23 mouse cellular contexts compared by ENCODE assay signal in the genomic region with DNA sequence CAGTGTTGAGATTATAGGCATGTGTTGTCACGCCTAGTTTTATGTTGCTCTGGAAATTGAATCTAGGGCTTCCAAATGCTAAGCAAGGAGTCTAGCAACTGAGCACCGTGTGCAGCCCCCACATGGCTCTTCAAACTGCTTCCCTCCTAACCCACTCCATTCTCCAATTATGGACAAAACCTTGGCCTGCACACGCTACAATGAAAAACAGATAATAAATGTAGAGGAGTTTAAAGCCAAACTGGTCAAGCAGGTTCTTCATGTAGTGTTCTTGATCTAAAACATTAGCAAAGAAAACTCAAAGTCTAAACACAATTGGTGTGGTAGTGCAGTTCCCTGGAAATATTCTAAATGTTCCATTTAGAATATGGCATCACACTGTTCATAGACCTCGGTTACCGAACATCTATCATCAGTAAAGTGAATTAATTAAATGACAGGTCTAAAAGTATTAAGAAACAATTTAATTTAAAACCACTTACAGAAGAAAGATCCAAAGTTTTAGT.
"Had no signal": no experiment of that assay in that cellular context is flagged by ENCODE, and none has a peak within 500 bp of the region (broad histone marks: within the 10 kb centered on the region; RNA-seq: fewer than 3 reads in every experiment).

No protein-coding gene starts in this region.

- H3K36me3 ChIP-seq: heart, embryonic 15.5 days; hindbrain, embryonic 13.5 days; hindbrain, embryonic 15.5 days; liver, embryonic 12.5 days had no signal

- H3K4me3 ChIP-seq: heart, adult 2 months; heart, embryonic 13.5 days; heart, embryonic 15.5 days; hindbrain, embryonic 13.5 days; hindbrain, embryonic 15.5 days; limb, embryonic 13.5 days; limb, embryonic 15.5 days; liver, embryonic 12.5 days had no signal

- H3K9ac ChIP-seq: heart, embryonic 13.5 days; heart, embryonic 15.5 days; hindbrain, embryonic 13.5 days; hindbrain, embryonic 15.5 days; limb, embryonic 13.5 days; limb, embryonic 15.5 days; liver, embryonic 12.5 days; liver, embryonic 14.5 days had no signal

- H3K27me3 ChIP-seq: heart, embryonic 13.5 days; heart, embryonic 15.5 days; hindbrain, embryonic 13.5 days; hindbrain, embryonic 15.5 days; limb, embryonic 13.5 days; limb, embryonic 15.5 days; liver, embryonic 12.5 days had no signal

- H3K4me1 ChIP-seq: hindbrain, embryonic 13.5 days; liver, embryonic 12.5 days had no signal

- H3K4me2 ChIP-seq: heart, embryonic 11.5 days; heart, embryonic 13.5 days; heart, embryonic 15.5 days; hindbrain, embryonic 13.5 days; hindbrain, embryonic 15.5 days; limb, embryonic 13.5 days; limb, embryonic 15.5 days; liver, embryonic 12.5 days had no signal

- H3K9me3 ChIP-seq: heart, embryonic 13.5 days; heart, embryonic 15.5 days; hindbrain, embryonic 13.5 days; hindbrain, embryonic 15.5 days; limb, embryonic 13.5 days; limb, embryonic 15.5 days; liver, embryonic 12.5 days had no signal

- DNase-seq: gastrocnemius, postnatal 10 days; gastrocnemius, postnatal 25 days; heart, adult 2 months; heart, postnatal 14 days; heart, postnatal 36 days; kidney, adult 18-20 months; kidney, adult 8-10 months; kidney, postnatal 10 days; kidney, postnatal 25 days; kidney, postnatal 4 days; layer of hippocampus, adult 9-11 months; layer of hippocampus, postnatal 36 days; left cerebral cortex, postnatal 4 days had no signal

- H3K27ac ChIP-seq: heart, adult 2 months; heart, embryonic 13.5 days; heart, embryonic 15.5 days; hindbrain, embryonic 13.5 days; hindbrain, embryonic 15.5 days; hindbrain, postnatal 0 days; limb, embryonic 13.5 days; limb, embryonic 15.5 days; liver, embryonic 12.5 days; liver, embryonic 14.5 days had no signal

- ATAC-seq: hindbrain, postnatal 0 days; liver, embryonic 12.5 days had no signal
